Mouse (Mus musculus): Measurements from ENCODE around the gene Psmb11.

DNA sequence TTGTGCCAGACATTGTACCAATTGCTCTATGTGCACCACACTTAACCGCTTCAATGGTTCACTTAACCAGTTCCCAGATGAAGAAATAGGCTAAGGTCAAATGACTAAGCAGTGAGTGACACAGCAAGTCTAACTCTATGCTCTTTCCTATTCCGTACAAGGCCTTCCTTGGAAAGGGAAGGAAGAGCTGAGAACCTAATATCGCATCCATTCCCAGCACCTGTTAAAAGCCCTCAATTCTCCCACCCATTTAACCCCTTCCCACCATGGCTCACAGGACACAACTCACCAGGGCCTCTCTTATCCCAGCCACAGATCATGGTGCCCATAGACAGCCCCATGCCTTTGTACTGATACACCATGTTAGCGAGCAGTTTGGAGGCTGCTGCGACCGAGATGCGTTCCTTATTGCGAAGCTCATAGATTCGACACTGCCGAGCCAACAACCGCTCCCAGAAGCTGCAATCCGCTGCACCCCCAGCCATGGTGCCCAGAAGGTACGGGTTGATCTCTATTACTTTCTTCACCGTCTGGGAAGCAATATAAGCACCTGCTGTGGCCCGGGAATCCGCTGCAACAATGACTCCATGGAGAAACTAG, 4.9 kb upstream of the Psmb11 start:
- TF ChIP-seq CTCF (IDR thresholded peaks at IDR 0.05; ENCODE audit: control insufficient read depth, insufficient read depth, insufficient read length) (no peak), MAX (IDR thresholded peaks at IDR 0.05) (no peak)

Data from C2C12 (cell line).